Comparison of ENCODE assay signal across 24 mouse cellular contexts in the genomic region with DNA sequence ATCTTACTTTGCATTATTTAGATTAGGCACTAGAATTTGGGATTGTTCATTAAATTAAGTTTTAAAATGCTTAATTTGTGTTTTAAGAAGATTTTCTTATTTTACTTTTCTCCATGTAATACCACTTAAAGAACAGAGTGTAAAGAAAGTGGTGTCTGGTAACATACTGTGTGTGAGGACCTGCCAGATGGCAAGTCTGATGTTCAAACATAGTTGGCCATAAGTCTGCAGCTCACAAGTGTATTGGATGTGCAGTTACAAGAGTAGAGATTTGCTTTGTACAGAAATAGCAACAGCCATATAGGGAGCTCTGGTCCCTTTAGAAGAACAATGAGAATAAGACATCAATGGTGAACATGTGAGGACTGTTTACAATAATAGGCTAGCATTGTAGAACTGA. TPM values are rescaled to one million over a fixed set of nuclear protein-coding genes. Genes with fewer than 3 reads are reported as not detected.
DNase-seq lines count a peak whose midpoint lies in the region; ATAC-seq and TF ChIP-seq lines count a peak whose summit lies in the region.
"Had no signal": no experiment of that assay in that cellular context is flagged by ENCODE, and none has a peak within 500 bp of the region (broad histone marks: within the 10 kb centered on the region; RNA-seq: fewer than 3 reads in every experiment).

No protein-coding gene starts in this region.

- DNase-seq in frontal cortex, postnatal 14 days (ENCODE audit: low spot score in 2 of 2) = no peak
- peak; percentile 10 for DNase-seq in left cerebral cortex, adult 11 months (ENCODE audit: low spot score)
- DNase-seq in left cerebral cortex, adult 18-20 months (ENCODE audit: low spot score in 2 of 2) = no peak
- peak; percentile 43 for DNase-seq in brain, embryonic 14.5 days (ENCODE audit: low read depth)
- peak; percentile 5 to 56 for DNase-seq in frontal cortex, postnatal 36 days (ENCODE audit: low spot score in 2 of 2)
- DNase-seq in thymus, postnatal 25 days = no peak
- DNase-seq: adrenal gland, postnatal 14 days; cerebellum, adult 2 months; cerebellum, postnatal 14 days; gastrocnemius, postnatal 25 days; heart, adult 11 months; kidney, adult 18-20 months; kidney, postnatal 25 days; liver; lung, adult 2 months; lung, postnatal 10 days; midbrain, embryonic 14.5 days; retina, postnatal 1 day; thymus, adult 2 months; thymus, postnatal 4 days had no signal

- ATAC-seq in frontal cortex, adult (ENCODE audit: low TSS enrichment) = peak; percentile 96
- ATAC-seq: CD4-positive, CD25-positive, alpha-beta regulatory T cell, adult 4 months; hindbrain, embryonic 16.5 days had no signal

- no peak for TF ChIP-seq CTCF in brain, embryonic 14.5 days (IDR thresholded peaks at IDR 0.05; ENCODE audit: borderline replicate concordance, extremely low read depth, insufficient read depth, insufficient read length)

- no peak for TF ChIP-seq POLR2A in brain, embryonic 14.5 days (IDR thresholded peaks at IDR 0.05; ENCODE audit: borderline replicate concordance, extremely low read depth, insufficient read depth, insufficient read length, poor library complexity, severe bottlenecking)

RNA-seq across cellular contexts. Expression of a gene that starts 15.0 kb away (rescaled TPM):
- total RNA-seq in left cerebral cortex, adult 18-20 months (2021) = 100 to 1,000 TPM; 125 to 134 TPM
- polyA plus RNA-seq in brain, embryonic 14.5 days (2012; rRNA removed) = 22.0 and 36.9 TPM in 2 replicates
- polyA plus RNA-seq: erythroblast, embryonic 14.5 days had no signal

Comparison
In these comparisons a context has a peak if more than half of its experiments do, and no peak if none do; other contexts are left out.
1. DNase-seq: peak in left cerebral cortex, adult 11 months (single experiment), brain, embryonic 14.5 days (single experiment) and frontal cortex, postnatal 36 days (2 of 2); none in frontal cortex, postnatal 14 days (0 of 2), left cerebral cortex, adult 18-20 months (0 of 2) and thymus, postnatal 25 days (single experiment).